Mouse (Mus musculus): Measurements from ENCODE around the gene Bckdk. TPM values are rescaled to one million over a fixed set of nuclear protein-coding genes. Genes with fewer than 3 reads are reported as not detected.

Gene Bckdk
- total and polyA plus RNA-seq, 2 experiments = 8.2 to 19.8 TPM

DNA sequence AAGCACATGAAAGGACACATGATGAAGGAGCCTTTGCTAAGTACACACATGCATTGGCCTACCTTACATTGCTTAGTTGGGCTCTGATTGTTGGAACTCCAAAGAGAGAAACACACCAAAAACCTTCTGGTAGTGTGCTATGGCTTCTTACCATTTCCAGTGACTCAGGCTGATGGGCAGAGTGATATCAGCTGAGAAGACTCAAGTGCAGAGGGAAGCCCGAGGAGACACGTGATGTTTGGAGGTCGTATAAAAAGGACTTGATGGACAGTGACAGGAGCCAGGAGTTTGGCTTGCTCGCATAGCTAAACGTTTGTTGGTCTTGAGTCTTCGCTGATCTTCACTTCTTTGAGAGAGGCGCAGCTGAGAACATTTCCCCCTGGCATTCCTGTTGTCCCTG, 6.3 kb upstream of the Bckdk start:
- no peaks in the 10 kb centered on the region for H3K27me3 ChIP-seq (ENCODE audit: control insufficient read depth, insufficient read depth, low read length)
- WGBS = 86% methylated on average over 7 of the region's 7 CpGs
- no peak for TF ChIP-seq POLR2A (IDR thresholded peaks at IDR 0.05; ENCODE audit: extremely low read depth, insufficient read depth, low read length)
- TF ChIP-seq CTCF (IDR thresholded peaks at IDR 0.05; ENCODE audit: low read depth, low read length) = no peak
- H3K36me3 ChIP-seq (ENCODE audit: control insufficient read depth, insufficient read depth, low read length) = peaks cover 9% of the 10 kb centered on the region
- H3K4me3 ChIP-seq (ENCODE audit: insufficient read depth, low read depth, low read length) = no peak overlapping the region
- DNase-seq (ENCODE audit: extremely low read depth, low read depth, low spot score) = no peak
- no peak overlapping the region for H3K9ac ChIP-seq (ENCODE audit: low read depth, low read length)
- H3K79me2 ChIP-seq (ENCODE audit: control insufficient read depth, insufficient read depth, low read length) = no peaks in the 10 kb centered on the region
- H3K4me1 ChIP-seq (ENCODE audit: control insufficient read depth, insufficient read depth, low read length) = peaks cover 15% of the 10 kb centered on the region; the same call in 1 of the 2 replicates
- H3K27ac ChIP-seq (replicated peaks; ENCODE audit: insufficient read depth, low read depth, low read length) = no peak overlapping the region

DNA sequence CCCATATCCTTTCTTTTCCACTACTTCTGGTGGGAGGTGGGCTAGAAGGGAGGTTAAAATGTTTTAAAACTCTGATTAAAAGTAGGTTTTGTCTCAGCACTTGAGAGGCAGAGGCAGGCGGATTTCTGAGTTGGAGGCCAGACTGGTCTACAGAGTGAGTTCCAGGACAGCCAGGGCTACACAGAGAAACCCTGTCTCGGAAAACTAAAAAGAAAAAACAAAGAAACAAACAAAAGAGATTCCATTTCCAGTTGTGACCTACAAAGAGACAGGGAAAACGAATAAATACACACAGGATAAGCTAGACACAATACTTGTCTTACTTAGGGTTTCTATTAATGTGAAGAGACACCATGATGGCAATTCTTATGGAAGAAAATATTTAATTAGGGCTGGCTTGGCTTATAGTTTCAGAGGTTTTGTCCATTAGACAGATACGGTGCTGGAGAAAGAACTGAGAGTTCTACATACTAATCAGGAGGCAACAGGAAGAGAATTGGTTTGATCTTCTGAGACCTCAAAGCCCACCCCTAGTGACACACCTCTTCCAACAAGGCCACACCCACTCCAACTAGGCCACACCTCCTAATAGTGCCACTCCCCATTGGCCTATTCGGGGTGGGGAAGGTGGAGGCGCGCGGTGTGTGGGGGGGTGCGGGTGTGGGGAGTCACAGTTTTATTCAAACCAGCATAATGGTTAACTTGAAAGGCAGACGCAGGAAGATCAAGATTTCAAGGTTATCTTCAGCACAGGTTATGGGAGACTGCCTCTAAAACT, 5.5 kb upstream of the Bckdk start:
- WGBS = 51% methylated on average over 10 of the region's 10 CpGs

DNA sequence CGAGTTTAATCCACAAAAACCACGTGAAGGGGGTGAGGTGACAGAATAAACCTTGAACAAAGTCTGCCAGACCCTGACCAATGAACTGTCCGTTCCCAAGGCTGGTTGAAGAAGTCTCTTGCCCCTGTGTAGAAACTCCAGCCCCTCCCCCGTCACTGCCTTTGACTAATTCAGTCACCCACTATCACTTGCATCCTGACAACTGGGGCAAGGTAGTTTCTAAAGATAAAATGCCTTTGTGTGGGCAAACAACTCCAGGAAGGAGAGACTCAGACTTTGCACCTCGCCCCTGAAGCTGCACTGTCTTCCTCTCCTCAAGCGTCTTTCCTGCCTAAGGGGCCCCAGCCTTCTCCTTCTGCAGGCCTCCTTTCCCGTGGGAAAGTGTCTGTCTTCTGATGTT, 3.9 kb upstream of the Bckdk start:
- 57% methylated on average over 7 of the region's 7 CpGs for WGBS
- Histone ChIP-seq H3K9ac (ENCODE audit: low read depth, low read length) (no peak overlapping the region), H3K4me1 (ENCODE audit: control insufficient read depth, insufficient read depth, low read length) (peaks cover 11% of the 10 kb centered on the region; the same call in 1 of the 2 replicates), H3K79me2 (ENCODE audit: control insufficient read depth, insufficient read depth, low read length) (peaks cover 3% of the 10 kb centered on the region; the same call in 1 of the 2 replicates), H3K27me3 (ENCODE audit: control insufficient read depth, insufficient read depth, low read length) (no peaks in the 10 kb centered on the region), H3K27ac (replicated peaks; ENCODE audit: insufficient read depth, low read depth, low read length) (no peak overlapping the region), H3K4me3 (ENCODE audit: insufficient read depth, low read depth, low read length) (no peak overlapping the region), H3K36me3 (ENCODE audit: control insufficient read depth, insufficient read depth, low read length) (no peaks in the 10 kb centered on the region)
- no peak for DNase-seq (ENCODE audit: extremely low read depth, low read depth, low spot score)
- TF ChIP-seq POLR2A (IDR thresholded peaks at IDR 0.05; ENCODE audit: extremely low read depth, insufficient read depth, low read length) (no peak), CTCF (IDR thresholded peaks at IDR 0.05; ENCODE audit: low read depth, low read length) (no peak)

More for the DNA sequence above, 5.5 kb upstream of the Bckdk start:
- H3K4me3 ChIP-seq (ENCODE audit: insufficient read depth, low read depth, low read length) = no peak overlapping the region
- no peak for DNase-seq (ENCODE audit: extremely low read depth, low read depth, low spot score)
- H3K36me3 ChIP-seq (ENCODE audit: control insufficient read depth, insufficient read depth, low read length) = peaks cover 1% of the 10 kb centered on the region; the same call in 1 of the 2 replicates
- H3K9ac ChIP-seq (ENCODE audit: low read depth, low read length) = no peak overlapping the region
- no peak overlapping the region for H3K27ac ChIP-seq (replicated peaks; ENCODE audit: insufficient read depth, low read depth, low read length)
- TF ChIP-seq POLR2A (IDR thresholded peaks at IDR 0.05; ENCODE audit: extremely low read depth, insufficient read depth, low read length) (no peak), CTCF (IDR thresholded peaks at IDR 0.05; ENCODE audit: low read depth, low read length) (no peak)
- peaks cover 11% of the 10 kb centered on the region; the same call in 1 of the 2 replicates for H3K4me1 ChIP-seq (ENCODE audit: control insufficient read depth, insufficient read depth, low read length)
- no peaks in the 10 kb centered on the region for H3K27me3 ChIP-seq (ENCODE audit: control insufficient read depth, insufficient read depth, low read length)
- H3K79me2 ChIP-seq (ENCODE audit: control insufficient read depth, insufficient read depth, low read length) = no peaks in the 10 kb centered on the region

DNA sequence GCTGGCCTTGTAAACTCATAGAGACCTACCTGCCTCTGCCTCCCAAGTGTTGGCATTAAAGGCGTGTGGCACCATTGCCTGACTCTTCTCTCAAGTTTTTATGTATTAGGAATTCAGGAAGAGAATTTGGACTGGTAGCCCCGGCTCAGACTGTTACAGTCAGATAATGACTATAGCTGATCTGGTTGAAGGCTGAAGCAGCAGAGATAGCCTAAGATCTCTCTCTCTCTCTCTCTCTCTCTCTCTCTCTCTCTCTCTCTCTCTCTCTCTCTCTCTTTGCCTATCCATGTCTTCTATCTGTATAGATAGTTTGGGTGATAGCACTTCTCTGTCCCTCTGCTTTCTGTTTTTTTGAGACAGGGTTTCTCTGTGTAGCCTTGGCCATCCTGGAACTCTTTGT, 2.1 kb upstream of the Bckdk start:
- peaks cover 3% of the 10 kb centered on the region; the same call in 1 of the 2 replicates for H3K79me2 ChIP-seq (ENCODE audit: control insufficient read depth, insufficient read depth, low read length)
- no peak overlapping the region for H3K9ac ChIP-seq (ENCODE audit: low read depth, low read length)
- H3K36me3 ChIP-seq (ENCODE audit: control insufficient read depth, insufficient read depth, low read length) = peaks cover 6% of the 10 kb centered on the region; the same call in 1 of the 2 replicates
- no peak for DNase-seq (ENCODE audit: extremely low read depth, low read depth, low spot score)
- TF ChIP-seq POLR2A (IDR thresholded peaks at IDR 0.05; ENCODE audit: extremely low read depth, insufficient read depth, low read length) (no peak), CTCF (IDR thresholded peaks at IDR 0.05; ENCODE audit: low read depth, low read length) (no peak)
- H3K27me3 ChIP-seq (ENCODE audit: control insufficient read depth, insufficient read depth, low read length) = no peaks in the 10 kb centered on the region
- WGBS = 87% methylated on average over 2 of the region's 2 CpGs
- H3K27ac ChIP-seq (replicated peaks; ENCODE audit: insufficient read depth, low read depth, low read length) = no peak overlapping the region
- no peak overlapping the region for H3K4me3 ChIP-seq (ENCODE audit: insufficient read depth, low read depth, low read length)
- peaks cover 8% of the 10 kb centered on the region; the same call in 1 of the 2 replicates for H3K4me1 ChIP-seq (ENCODE audit: control insufficient read depth, insufficient read depth, low read length)

DNA sequence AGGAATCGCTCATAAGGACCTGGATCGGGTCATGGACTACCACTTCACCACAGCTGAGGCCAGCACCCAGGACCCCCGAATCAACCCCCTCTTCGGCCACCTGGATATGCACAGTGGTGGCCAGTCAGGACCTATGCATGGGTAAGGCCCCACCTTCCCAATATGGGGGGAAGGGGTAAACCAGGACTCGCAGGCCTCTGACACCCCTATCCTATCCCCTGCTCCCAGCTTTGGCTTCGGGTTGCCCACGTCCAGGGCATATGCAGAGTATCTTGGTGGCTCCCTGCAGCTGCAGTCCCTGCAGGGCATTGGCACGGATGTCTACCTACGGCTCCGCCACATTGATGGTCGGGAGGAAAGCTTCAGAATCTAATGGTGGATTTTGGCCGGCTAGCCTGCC, 4.1 kb downstream of the Bckdk start:
- Histone ChIP-seq H3K27me3 (ENCODE audit: control insufficient read depth, insufficient read depth, low read length) (no peaks in the 10 kb centered on the region), H3K79me2 (ENCODE audit: control insufficient read depth, insufficient read depth, low read length) (peaks cover 8% of the 10 kb centered on the region; the same call in 1 of the 2 replicates), H3K36me3 (ENCODE audit: control insufficient read depth, insufficient read depth, low read length) (peaks cover 15% of the 10 kb centered on the region), H3K4me1 (ENCODE audit: control insufficient read depth, insufficient read depth, low read length) (peaks cover 11% of the 10 kb centered on the region), H3K9ac (ENCODE audit: low read depth, low read length) (no peak overlapping the region), H3K4me3 (ENCODE audit: insufficient read depth, low read depth, low read length) (no peak overlapping the region), H3K27ac (replicated peaks; ENCODE audit: insufficient read depth, low read depth, low read length) (no peak overlapping the region)
- TF ChIP-seq POLR2A (IDR thresholded peaks at IDR 0.05; ENCODE audit: extremely low read depth, insufficient read depth, low read length) (no peak), CTCF (IDR thresholded peaks at IDR 0.05; ENCODE audit: low read depth, low read length) (no peak)
- 99% methylated on average over 12 of the region's 12 CpGs for WGBS
- DNase-seq (ENCODE audit: extremely low read depth, low read depth, low spot score) = no peak

DNA sequence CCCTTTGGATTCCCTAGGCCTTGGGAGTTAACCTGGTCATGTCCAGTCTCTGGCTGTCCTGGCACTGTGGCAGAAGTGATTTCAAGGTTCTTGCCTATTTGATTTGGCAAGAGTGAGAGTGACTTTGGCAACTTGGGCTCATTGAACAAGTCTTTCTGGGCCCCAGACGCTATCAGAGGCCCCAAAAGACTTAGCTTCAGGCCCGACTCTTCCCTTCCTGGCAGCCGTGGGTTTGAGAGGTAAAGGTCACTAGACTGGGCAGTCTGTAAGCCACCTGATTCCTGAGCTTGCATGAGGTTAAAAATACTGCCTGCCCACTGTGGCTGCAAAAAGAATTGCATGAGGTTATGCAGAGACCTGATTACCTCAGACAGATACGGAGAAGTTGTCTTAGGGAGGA, 4.8 kb downstream of the Bckdk start:
- Histone ChIP-seq H3K9ac (ENCODE audit: low read depth, low read length) (no peak overlapping the region), H3K4me3 (ENCODE audit: insufficient read depth, low read depth, low read length) (no peak overlapping the region), H3K27ac (replicated peaks; ENCODE audit: insufficient read depth, low read depth, low read length) (peak overlapping the region; percentile 19), H3K27me3 (ENCODE audit: control insufficient read depth, insufficient read depth, low read length) (no peaks in the 10 kb centered on the region), H3K79me2 (ENCODE audit: control insufficient read depth, insufficient read depth, low read length) (peaks cover 8% of the 10 kb centered on the region; the same call in 1 of the 2 replicates), H3K36me3 (ENCODE audit: control insufficient read depth, insufficient read depth, low read length) (peaks cover 15% of the 10 kb centered on the region), H3K4me1 (ENCODE audit: control insufficient read depth, insufficient read depth, low read length) (peaks cover 11% of the 10 kb centered on the region)
- WGBS = 28% methylated on average over 4 of the region's 4 CpGs
- DNase-seq (ENCODE audit: extremely low read depth, low read depth, low spot score) = peak; percentile 86
- no peak for TF ChIP-seq POLR2A (IDR thresholded peaks at IDR 0.05; ENCODE audit: extremely low read depth, insufficient read depth, low read length)
- no peak for TF ChIP-seq CTCF (IDR thresholded peaks at IDR 0.05; ENCODE audit: low read depth, low read length)
